Mouse (Mus musculus) myocyte (in vitro differentiated cells): ENCODE results near the gene Zkscan17. TPM values are rescaled to one million over a fixed set of nuclear protein-coding genes. Genes with fewer than 3 reads are reported as not detected.

ENCODE experiments used
- H3K27me3 ChIP-seq: one replicate; pipeline ENCODE4 v1.6.1; 2011; ENCODE audit not compliant: control insufficient read depth, insufficient read depth, insufficient read length
- H3K36me3 ChIP-seq: one replicate; pipeline ENCODE4 v1.6.1; 2011; ENCODE audit not compliant: control insufficient read depth, insufficient read depth
- H3K4me2 ChIP-seq: one replicate; pipeline ENCODE4 v1.6.1; 2011; ENCODE audit warnings: low read depth, control low read depth
- H3K4me3 ChIP-seq: one replicate; pipeline ENCODE4 v1.5.1; 2011; ENCODE audit warnings: mild to moderate bottlenecking, control low read depth, moderate library complexity
- H3K79me2 ChIP-seq: one replicate; pipeline ENCODE4 v1.6.1; 2011; ENCODE audit not compliant: control insufficient read depth, insufficient read depth
- H3ac ChIP-seq: one replicate; pipeline ENCODE4 v1.6.1; 2011; ENCODE audit not compliant: control insufficient read depth, insufficient read length
- CEBPB ChIP-seq: IDR thresholded peaks from 2 replicates; pipeline ENCODE4 v1.6.1; 2011; ENCODE audit warnings: mild to moderate bottlenecking, moderate library complexity; ENCODE audit not compliant: poor library complexity, insufficient read depth, severe bottlenecking
- E2F4 ChIP-seq: IDR thresholded peaks from one replicate; pipeline ENCODE4 v1.6.1; 2011; ENCODE audit warnings: mild to moderate bottlenecking, control low read depth, moderate library complexity; ENCODE audit not compliant: insufficient read depth
- MAX ChIP-seq: IDR thresholded peaks from one replicate; pipeline ENCODE4 v1.6.1; 2011; ENCODE audit warnings: low read depth, mild to moderate bottlenecking, control low read depth
- MYOD1 ChIP-seq, 3 experiments: IDR thresholded peaks; one replicate each; pipeline ENCODE4 v1.6.1; 2011; ENCODE audit warnings: control low read depth in 2 of 3, low read depth in 2 of 3, mild to moderate bottlenecking in 2 of 3, moderate library complexity in 1 of 3; ENCODE audit not compliant: insufficient read length in 2 of 3, control insufficient read depth in 1 of 3
- MYOG ChIP-seq, 3 experiments: IDR thresholded peaks; one replicate each; pipeline ENCODE4 v1.6.1; 2011; ENCODE audit warnings: control low read depth in 2 of 3, low read depth in 2 of 3, mild to moderate bottlenecking in 2 of 3; ENCODE audit not compliant: insufficient read length in 2 of 3, control insufficient read depth in 1 of 3, insufficient read depth in 1 of 3
- POLR2A ChIP-seq: IDR thresholded peaks from one replicate; pipeline ENCODE4 v1.6.1; 2011; ENCODE audit warnings: low read depth, mild to moderate bottlenecking, control low read depth, moderate library complexity; ENCODE audit not compliant: insufficient read length
- POLR2AphosphoS2 ChIP-seq: IDR thresholded peaks from one replicate; pipeline ENCODE4 v1.6.1; 2011; ENCODE audit warnings: low read depth, control low read depth; ENCODE audit not compliant: insufficient read length
- REST ChIP-seq: IDR thresholded peaks from one replicate; pipeline ENCODE4 v1.6.1; 2011; ENCODE audit warnings: mild to moderate bottlenecking, control low read depth, moderate library complexity; ENCODE audit not compliant: insufficient read depth, insufficient read length
- SRF ChIP-seq: IDR thresholded peaks from one replicate; pipeline ENCODE4 v1.6.1; 2011; ENCODE audit warnings: low read depth; ENCODE audit not compliant: control insufficient read depth, insufficient read length
- TCF12 ChIP-seq: IDR thresholded peaks from one replicate; pipeline ENCODE4 v1.6.1; 2011; ENCODE audit warnings: mild to moderate bottlenecking, control low read depth; ENCODE audit not compliant: poor library complexity, insufficient read depth, severe bottlenecking
- TCF3 ChIP-seq: IDR thresholded peaks from one replicate; pipeline ENCODE4 v1.6.1; 2011; ENCODE audit warnings: low read depth, control low read depth; ENCODE audit not compliant: insufficient read length
- USF1 ChIP-seq: IDR thresholded peaks from one replicate; pipeline ENCODE4 v1.6.1; 2011; ENCODE audit warnings: low read depth, mild to moderate bottlenecking, control low read depth, moderate library complexity
- polyA plus RNA-seq: library from polyadenylated mRNA; unstranded; fragments of >200 nt; fragmentation: generic; extraction: Trizol; gene quantifications from one replicate; pipeline ENCODE4 v1.2.1, GENCODE M21; 2012; ENCODE audit warnings: missing spikeins

Zkscan17 gene
- polyA plus RNA-seq, 1 experiment: 26.4 TPM

DNA sequence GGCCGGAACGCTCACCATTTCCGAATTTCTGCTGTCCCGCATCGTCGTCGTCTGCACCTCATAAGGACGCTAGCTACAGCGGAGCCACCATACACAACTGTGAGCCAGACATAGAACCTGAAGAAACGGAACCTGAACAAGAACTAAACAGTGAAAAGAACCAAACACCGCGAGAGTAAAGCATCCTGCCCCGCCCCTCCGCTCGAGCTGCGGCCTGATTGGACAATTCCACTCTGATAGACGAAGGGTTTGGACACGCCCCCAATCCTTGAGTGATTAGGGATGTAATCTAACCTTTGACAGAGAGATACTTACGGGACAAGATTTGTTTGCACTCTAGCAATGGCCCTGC, 54.2 kb downstream of the Zkscan17 start, which contains the start of gene Zfp867:
Gene Zfp867, minus strand, starts transcription at position 149 of the 352 bp plus-strand sequence.
- TF ChIP-seq TCF12 (no peak), E2F4 (no peak), MYOG (IDR thresholded peaks at IDR 0.05; ENCODE audit: control insufficient read depth in 1 of 3, insufficient read depth in 1 of 3, insufficient read length in 2 of 3, low read depth in 2 of 3) (no peak), CEBPB (no peak), POLR2AphosphoS2 (no peak), MYOD1 (IDR thresholded peaks at IDR 0.05; ENCODE audit: control insufficient read depth in 1 of 3, insufficient read length in 2 of 3, low read depth in 2 of 3) (no peak), MAX (no peak), REST (no peak), USF1 (no peak), SRF (no peak), TCF3 (no peak), POLR2A (no peak)
- peak within 1 kb of the TSS; percentile 95 for H3K4me2 ChIP-seq
- H3K79me2 ChIP-seq: peaks cover 11% of the 10 kb centered on the region
- peak within 1 kb of the TSS; percentile 65 for H3K4me3 ChIP-seq
- peak within 1 kb of the TSS; percentile 29 for H3ac ChIP-seq
- H3K36me3 ChIP-seq: no peaks in the 10 kb centered on the region
- no peaks in the 10 kb centered on the region for H3K27me3 ChIP-seq

DNA sequence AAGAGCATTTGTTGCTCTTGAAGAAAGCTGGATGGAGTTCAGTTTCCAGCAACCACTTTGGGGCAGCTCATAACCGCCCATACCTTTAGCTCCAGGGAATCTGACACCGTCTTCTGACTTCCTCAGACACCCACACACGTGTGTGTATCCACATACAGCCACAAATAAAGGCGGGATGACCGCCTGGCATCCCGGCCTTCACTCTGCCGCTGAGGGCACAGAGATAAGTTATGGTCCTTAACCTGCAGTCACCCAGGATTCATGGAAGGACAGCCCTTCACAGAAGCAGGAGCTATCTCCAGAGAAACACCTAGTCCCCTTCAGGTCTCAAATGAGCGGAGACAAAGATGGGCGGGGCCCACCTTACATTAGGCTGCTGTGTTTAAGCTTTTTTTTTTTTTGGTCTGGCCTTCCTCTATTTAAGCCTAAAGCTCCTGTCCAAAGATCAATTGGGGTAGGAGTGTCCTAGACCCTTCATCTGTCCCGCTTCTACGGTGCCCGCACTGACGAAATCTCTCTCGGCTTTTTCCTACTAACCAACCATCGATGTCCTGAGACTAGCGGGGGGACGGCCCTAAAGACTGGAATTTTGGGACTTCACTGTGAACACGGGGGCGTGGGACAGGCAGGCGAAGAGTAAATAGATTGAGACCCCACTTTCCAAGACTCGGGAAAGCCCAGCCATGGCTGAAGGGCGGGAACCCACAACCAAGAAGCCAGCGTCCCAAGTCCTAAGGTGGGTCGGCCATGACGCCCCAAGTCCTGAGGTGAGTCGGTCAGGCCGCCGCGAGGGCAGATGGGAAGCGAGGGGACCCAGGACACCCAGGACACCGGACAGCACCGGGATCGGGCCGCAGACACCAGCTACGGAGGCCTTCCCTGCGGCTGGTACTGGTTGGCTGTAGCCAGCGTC, 54.9 kb downstream of the Zkscan17 start:
- peak overlapping the region; percentile 29 for H3ac ChIP-seq
- TF ChIP-seq SRF: no peak
- no peak for TF ChIP-seq TCF12
- no peak for TF ChIP-seq E2F4
- no peak for TF ChIP-seq REST
- TF ChIP-seq MYOG (IDR thresholded peaks at IDR 0.05; ENCODE audit: control insufficient read depth in 1 of 3, insufficient read depth in 1 of 3, insufficient read length in 2 of 3, low read depth in 2 of 3): no peak
- no peak for TF ChIP-seq USF1
- no peak for TF ChIP-seq TCF3
- no peak for TF ChIP-seq MAX
- TF ChIP-seq CEBPB: no peak
- no peak for TF ChIP-seq POLR2AphosphoS2
- TF ChIP-seq MYOD1 (IDR thresholded peaks at IDR 0.05; ENCODE audit: control insufficient read depth in 1 of 3, insufficient read length in 2 of 3, low read depth in 2 of 3): no peak
- TF ChIP-seq POLR2A: no peak
- H3K27me3 ChIP-seq: no peaks in the 10 kb centered on the region
- H3K4me2 ChIP-seq: peak overlapping the region; percentile 95
- peaks cover 11% of the 10 kb centered on the region for H3K79me2 ChIP-seq
- no peaks in the 10 kb centered on the region for H3K36me3 ChIP-seq
- peak overlapping the region; percentile 65 for H3K4me3 ChIP-seq

DNA sequence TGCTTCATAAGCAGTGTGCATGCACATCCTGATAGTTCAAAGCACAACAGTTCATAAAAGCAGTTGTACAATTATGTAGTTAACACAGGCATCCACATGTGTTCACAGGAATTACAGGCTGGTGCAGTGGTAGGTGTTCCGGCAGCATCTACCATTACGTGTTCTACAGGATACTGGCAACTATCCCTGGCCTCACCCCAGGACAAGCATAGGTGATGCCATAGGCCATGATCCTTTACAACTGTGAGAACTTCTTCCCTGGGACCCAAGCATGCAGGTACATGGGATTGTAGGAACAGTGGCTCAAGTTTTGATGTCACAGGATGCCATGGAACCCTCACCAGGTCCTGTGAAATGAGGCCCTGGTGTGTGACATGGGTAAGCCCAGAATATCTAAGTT, 66.1 kb downstream of the Zkscan17 start:
- peaks cover 4% of the 10 kb centered on the region for H3K79me2 ChIP-seq
- H3K4me2 ChIP-seq: no peak overlapping the region
- H3K36me3 ChIP-seq: peaks cover 33% of the 10 kb centered on the region
- H3K27me3 ChIP-seq: no peaks in the 10 kb centered on the region
- no peak overlapping the region for H3ac ChIP-seq
- H3K4me3 ChIP-seq: no peak overlapping the region
- TF ChIP-seq TCF12: no peak
- no peak for TF ChIP-seq CEBPB
- TF ChIP-seq REST: no peak
- no peak for TF ChIP-seq USF1
- TF ChIP-seq POLR2AphosphoS2: no peak

DNA sequence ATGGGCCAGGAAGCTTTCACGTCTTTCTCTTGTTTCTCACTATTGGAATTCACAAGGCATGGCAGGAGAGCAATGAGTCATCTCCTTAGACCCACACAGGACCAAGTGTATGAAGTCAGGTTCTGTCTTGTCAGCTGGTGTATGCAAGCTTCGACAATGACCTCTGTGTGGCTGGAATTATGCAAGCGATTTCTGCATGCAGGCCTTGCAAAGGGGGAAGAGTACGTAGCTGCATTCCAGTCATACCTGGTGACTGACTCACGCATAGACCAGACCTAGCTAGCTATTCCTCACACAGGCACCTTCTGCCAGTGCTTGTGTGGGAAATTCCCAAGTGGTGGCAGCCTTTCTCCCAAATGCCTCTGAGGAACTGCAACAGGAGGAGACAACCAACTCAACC, 67.6 kb downstream of the Zkscan17 start:
- TF ChIP-seq POLR2AphosphoS2 (peak; percentile 20), POLR2A (no peak), MYOD1 (IDR thresholded peaks at IDR 0.05; ENCODE audit: control insufficient read depth in 1 of 3, insufficient read length in 2 of 3, low read depth in 2 of 3) (peak in 1 of 3 experiments; percentile 38), MYOG (IDR thresholded peaks at IDR 0.05; ENCODE audit: control insufficient read depth in 1 of 3, insufficient read depth in 1 of 3, insufficient read length in 2 of 3, low read depth in 2 of 3) (peak in 1 of 3 experiments; percentile 69), REST (no peak), TCF12 (peak; percentile 4), CEBPB (peak; percentile 73), USF1 (peak; percentile 2)
- no peak overlapping the region for H3ac ChIP-seq
- H3K4me2 ChIP-seq: peak overlapping the region; percentile 35
- H3K36me3 ChIP-seq: peaks cover 34% of the 10 kb centered on the region
- no peak overlapping the region for H3K4me3 ChIP-seq
- H3K27me3 ChIP-seq: no peaks in the 10 kb centered on the region
- no peaks in the 10 kb centered on the region for H3K79me2 ChIP-seq
